Mouse (Mus musculus) layer of hippocampus, adult 18-20 months (tissue): ENCODE measurements around the gene Dll1. TPM values are rescaled to one million over a fixed set of nuclear protein-coding genes. Genes with fewer than 3 reads are reported as not detected.

ENCODE experiments used
- DNase-seq, 2 experiments: peaks; one replicate each; pipeline ENCODE4 v3.0.0; 2022; ENCODE audit warnings: low spot score in 2 of 2
- total RNA-seq, 2 experiments: library from RNA; stranded (reverse); gene quantifications; 2 replicates each; pipeline ENCODE4 v1.2.3; 2021

The Dll1 gene
- total RNA-seq, 2 experiments from 2014 or later = 12.7 to 13.0 TPM

- peak in 1 of 2 experiments; percentile 25 for DNase-seq
Observed at GRCm38 (mm10) chr17:15379741-15380526, 3.3 kb upstream of the Dll1 start.

GRCm38 (mm10) chr17:15378413-15379109, 1.9 kb upstream of the Dll1 start:
- peak in 1 of 2 experiments; percentile 60 for DNase-seq

- DNase-seq = peak in 1 of 2 experiments; percentile 62
Observed at GRCm38 (mm10) chr17:15377901-15378300, 1.2 kb upstream of the Dll1 start.

- peak in 1 of 2 experiments; percentile 59 for DNase-seq
Observed at GRCm38 (mm10) chr17:15375701-15376493, 775 bp downstream of the Dll1 start.

DNA sequence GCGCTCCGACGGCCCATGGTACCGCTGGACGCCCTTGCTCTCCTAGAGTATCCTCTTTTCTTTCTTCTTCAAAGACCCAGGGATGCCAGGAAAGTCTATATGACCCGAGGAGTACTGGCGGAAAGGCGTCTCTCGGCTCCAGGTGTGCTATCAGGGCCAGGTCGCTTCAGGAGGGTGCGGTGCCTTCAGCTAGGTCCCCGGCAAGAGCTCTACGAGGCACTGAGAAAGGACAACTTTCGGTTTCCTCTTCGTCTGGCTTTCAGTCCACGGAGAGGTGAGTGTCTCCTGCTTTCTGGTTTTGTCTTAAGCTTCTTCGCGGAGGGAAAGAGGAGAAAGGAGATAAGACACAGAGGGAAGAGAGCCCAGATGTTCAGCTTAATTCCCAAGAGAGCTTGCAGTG, 1.4 kb downstream of the Dll1 start:
- DNase-seq = no peak

DNA sequence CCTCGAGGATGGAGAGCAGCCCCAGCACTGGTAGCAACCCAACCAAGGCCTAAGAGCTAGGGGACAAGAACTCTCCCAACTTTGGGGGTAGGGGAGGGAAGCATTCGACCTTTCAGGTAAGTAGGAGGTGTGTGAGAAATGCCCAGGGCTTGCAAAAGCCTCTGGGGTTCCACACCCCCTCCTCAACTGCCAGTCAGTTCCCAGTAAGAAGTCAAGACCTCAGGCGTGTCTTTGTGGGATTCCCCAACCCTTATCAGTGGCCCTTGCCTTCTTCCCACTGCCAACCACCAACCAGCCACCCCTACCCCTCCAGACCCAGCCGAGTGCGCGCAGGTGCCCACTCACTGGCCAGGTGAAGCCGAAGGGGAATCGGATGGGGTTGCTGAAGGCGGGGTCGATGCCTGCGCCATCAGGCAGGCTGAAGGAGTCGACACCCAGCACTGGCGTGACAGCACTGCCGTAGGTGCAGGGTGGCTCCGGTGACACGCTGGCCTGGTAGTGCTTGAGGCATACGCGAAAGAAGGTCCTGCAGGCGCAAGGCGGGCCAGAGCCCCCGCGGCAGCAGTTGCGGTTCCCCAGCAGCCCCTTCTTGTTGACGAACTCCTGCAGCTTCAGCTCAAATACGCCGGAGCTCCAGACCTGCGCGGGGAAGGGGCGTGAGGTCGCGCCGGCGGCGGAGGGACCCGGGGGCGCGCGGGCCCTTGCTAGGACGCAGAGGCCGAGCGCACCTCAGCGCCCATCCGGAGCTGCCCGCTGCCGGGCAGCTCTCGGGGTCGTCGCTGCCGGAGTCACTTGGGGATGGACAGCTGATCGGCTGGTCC, 2.1 kb downstream of the Dll1 start:
- DNase-seq = no peak

DNA sequence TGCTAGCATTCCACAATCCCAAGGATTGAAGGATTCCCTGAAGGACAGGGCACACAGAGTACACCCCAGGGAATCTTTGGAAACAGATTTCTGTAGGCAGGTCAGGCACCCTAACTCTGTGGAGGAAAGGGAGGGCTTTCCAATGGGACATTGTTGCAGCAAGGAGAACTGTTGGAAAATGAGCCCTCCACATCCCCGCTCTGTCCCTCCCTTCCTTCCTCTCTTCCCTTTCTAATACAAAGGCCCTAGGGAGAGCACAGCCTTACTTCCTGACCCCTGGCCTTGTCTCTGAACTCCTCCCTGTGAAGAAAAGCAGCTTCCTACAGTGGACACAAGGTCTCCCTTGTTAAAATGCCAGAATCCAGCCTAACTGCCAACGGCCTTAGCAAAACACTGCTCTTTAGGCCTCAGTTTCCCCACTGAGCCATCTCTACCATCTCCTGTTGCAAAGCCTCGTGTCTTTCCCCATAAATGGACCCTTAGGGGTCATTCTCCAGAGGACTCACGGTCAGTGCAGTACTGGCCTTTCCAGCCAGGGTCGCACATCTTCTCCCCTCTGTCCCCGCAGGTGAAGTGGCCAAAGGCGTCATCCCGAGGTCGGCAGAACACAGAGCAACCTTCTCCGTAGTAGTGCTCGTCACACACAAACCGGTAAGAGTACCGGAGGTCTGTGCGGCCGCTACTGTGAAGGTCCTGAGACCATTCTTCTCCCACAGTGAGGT, 3.6 kb downstream of the Dll1 start:
- no peak for DNase-seq

DNA sequence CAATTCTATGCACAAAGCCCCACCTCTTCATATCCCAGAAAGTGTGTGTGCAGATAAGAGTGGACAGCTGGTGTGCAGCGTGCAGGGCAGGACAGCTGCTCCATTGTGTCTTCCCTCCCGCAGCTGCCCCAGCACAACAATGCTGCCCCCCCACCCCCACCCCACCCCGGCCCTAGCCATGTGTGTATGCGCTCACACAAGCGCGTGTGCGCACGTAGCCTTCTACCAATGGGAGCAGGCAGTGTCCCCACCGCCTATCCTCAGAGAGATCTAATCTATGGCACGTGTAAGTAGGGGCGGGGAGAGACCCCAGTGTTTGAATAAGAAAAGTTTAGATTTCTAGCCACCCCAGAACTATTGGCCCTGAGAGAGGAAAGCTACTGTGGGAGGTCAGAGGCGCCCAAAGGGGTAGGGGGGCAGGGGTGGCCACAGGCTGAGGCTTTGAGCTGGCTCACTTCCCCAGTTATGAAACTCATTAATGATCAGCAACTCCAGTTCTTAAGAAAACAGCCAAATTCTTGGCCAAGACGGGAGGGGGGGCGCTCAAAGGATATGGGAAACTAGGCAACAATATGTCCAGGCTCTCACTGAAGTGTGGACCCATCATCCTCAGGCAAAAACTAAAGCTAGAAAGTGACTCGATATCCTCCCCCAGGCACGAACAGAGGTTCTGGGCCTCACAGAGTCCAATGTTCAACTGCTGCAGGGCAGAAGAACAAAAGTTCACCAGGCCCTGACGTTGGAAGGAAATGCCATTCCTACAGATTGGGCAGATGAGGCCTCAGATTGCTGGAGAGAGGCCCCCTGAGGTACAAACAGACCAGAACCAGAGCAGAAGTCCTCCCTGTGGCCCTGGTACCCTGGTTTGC, 4.5 kb downstream of the Dll1 start:
- no peak for DNase-seq

DNA sequence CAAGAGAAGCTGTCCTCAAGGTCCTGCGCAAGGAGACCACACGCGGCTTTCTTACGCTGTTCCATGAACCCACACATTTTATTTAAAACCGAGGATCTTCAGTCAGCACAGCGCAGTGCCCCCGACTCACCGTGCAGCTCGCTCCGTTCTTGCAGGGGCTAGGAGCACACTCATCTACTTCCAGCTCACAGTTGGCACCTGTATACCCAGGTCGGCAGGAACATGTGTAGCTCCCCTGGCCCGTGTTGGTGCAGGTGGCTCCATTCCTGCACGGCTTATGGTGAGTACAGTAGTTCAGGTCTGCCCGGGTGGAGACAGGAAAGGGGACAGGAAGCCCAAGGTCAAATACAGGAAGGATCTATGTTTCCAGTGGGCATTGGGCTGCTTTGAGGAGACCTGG, 6.3 kb downstream of the Dll1 start:
- no peak for DNase-seq

GRCm38 (mm10) chr17:15365650-15366049, 11.0 kb downstream of the Dll1 start:
- DNase-seq = no peak

DNA sequence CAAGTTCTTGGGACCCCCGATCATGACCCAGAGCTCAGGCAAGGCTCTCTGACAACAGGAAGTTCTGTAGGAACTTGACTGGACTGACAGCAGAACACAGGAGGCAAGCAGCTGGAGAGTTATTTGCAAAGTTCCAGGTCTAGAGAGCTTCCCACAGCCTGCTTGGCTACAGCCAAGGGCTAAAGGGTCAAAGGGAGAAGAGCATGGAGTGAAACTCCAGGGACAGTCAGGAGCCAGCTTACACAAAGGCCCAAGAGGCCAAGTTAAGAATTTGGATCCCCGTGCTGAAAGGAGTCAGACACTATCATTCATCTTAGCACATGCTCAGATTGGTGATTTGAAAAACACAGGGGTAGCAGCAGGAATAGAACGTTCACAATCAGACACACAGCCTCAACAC, 13.0 kb downstream of the Dll1 start:
- DNase-seq = no peak

- peak in 1 of 2 experiments; percentile 36 for DNase-seq
Observed at GRCm38 (mm10) chr17:15357071-15357470, 19.6 kb downstream of the Dll1 start.

DNA sequence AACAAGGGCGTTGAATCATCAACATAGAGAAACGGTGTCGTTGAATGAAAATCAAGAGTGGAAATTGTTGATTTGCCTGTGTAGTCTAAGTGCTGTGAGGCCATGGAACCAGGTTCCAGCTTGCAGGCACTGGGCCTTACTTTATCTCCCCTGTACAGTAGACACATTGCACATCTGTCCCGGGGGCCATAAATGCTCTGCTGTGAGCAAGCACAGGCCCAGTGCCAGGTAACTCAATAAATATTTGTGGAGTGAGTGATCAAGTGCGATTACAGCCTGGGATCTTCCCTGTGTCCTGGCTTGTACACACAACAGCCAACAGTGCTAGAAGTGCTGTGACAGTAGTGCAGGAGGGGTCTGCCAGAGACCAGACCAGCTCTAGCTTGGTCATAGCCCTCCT, 20.1 kb downstream of the Dll1 start:
- DNase-seq = no peak

DNA sequence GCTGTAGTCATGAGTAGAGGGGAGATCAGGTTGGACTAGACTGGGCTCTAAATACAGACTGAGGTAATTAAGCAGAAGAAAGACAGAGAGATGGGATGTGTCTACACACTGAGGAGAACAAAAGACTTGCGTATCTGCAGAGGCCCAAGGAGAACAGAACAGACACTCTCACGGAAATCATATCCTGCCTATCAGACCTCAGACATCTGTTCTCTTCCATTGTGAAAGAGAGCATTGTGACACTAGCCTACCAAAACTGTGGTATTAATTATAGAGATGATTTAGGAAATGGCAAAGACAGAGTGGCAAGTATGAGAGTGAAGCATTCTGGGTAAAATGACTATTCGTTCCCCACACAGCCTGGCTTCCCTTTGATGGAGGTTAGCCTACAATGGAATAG, 21.6 kb downstream of the Dll1 start:
- DNase-seq = no peak

DNA sequence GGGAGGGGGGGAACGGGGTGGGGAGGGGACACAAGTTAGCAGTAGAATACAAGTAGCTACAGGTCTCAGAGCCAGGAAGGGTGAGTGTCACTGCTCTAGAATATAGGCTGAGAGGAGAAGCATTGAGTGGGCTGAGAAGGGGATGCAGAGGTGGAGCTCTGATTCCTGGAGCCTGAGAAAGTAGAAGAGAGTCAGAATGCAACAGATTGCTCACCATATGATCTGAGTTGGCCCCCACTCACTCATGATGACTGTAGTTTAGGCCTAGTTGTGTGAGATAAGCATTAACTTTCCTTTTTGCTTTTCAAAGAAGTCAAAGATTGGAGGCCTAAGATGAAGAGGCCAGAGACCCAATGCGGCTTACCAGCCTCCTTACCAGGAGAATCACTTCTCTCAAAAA, 22.7 kb downstream of the Dll1 start:
- peak in 1 of 2 experiments; percentile 74 for DNase-seq

GRCm38 (mm10) chr17:15352869-15353610, 23.6 kb downstream of the Dll1 start:
- no peak for DNase-seq

- no peak for DNase-seq
Observed at GRCm38 (mm10) chr17:15350152-15350551, 26.5 kb downstream of the Dll1 start.

DNA sequence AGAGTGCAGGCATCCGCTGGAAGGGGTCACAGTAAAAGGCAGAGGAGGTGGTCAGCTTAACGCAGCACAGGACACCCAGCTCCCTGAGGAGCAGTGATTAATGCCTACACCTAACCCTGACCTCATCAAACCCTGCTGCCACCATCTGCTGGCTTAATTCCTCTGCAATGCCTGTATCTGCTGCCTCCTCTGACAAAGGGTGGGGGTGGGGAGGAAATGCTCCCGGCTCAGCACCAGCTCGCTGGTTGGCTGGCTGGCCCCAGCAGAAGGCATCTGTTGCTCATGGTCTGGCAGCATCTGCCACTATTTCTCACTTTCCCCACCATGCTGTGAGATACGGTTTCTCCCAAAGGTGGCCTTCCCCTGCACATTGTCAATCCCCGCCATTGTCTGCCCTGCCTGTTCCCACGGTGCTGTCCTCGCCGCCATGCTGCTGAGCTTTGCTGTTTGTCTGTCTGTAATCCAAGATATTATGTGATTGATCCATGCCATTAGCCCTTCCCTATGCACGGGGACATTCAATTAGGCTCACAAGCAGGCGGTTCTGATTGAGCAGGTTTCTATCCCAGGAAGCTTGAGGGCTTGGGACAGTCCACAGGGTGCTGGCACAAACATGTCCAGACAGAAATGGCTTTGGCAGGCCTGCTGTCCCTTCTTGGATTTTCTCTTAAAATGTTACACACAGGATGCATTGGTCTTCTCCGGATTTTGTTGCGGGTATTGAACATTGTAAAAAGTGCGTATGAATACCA, 33.4 kb downstream of the Dll1 start:
- peak in 1 of 2 experiments; percentile 46 for DNase-seq
